Mouse (Mus musculus) neural tube, embryonic 13.5 days (tissue): ENCODE results near the gene Pcbp4. TPM values are rescaled to one million over a fixed set of nuclear protein-coding genes. Genes with fewer than 3 reads are reported as not detected.

Experiments
- ATAC-seq: fragments of 200-750 bp; cut with Nextera tagmentation; 2 replicates; pipeline ENCODE4 v1.8.0; 2017; ENCODE audit warnings: low read depth, mild to moderate bottlenecking, moderate TSS enrichment, moderate library complexity
- H3K27ac ChIP-seq: fragments of 300-500 bp; sonication (generic); replicated peaks from 2 replicates; pipeline ENCODE4 v1.5.1; 2015; ENCODE audit warnings: moderate library complexity, mild to moderate bottlenecking, inconsistent platforms
- H3K27me3 ChIP-seq: fragments of 300-500 bp; sonication (generic); 2 replicates; pipeline ENCODE4 v1.6.1; 2015; ENCODE audit warnings: mild to moderate bottlenecking, inconsistent platforms
- H3K36me3 ChIP-seq: fragments of 300-500 bp; sonication (generic); 2 replicates; pipeline ENCODE4 v1.6.1; 2015; ENCODE audit warnings: mild to moderate bottlenecking, inconsistent platforms
- H3K4me1 ChIP-seq: fragments of 300-500 bp; sonication (generic); replicated peaks from 2 replicates; pipeline ENCODE4 v1.6.1; 2015; ENCODE audit warnings: inconsistent platforms
- H3K4me2 ChIP-seq: fragments of 300-500 bp; sonication (generic); 2 replicates; pipeline ENCODE4 v1.6.1; 2015; ENCODE audit warnings: inconsistent platforms, mild to moderate bottlenecking, moderate library complexity
- H3K4me3 ChIP-seq: fragments of 300-500 bp; sonication (generic); 2 replicates; pipeline ENCODE4 v1.5.1; 2015; ENCODE audit warnings: mild to moderate bottlenecking, inconsistent platforms
- H3K9ac ChIP-seq: fragments of 300-500 bp; sonication (generic); 2 replicates; pipeline ENCODE4 v1.6.1; 2015; ENCODE audit warnings: moderate library complexity, mild to moderate bottlenecking, inconsistent platforms
- H3K9me3 ChIP-seq: fragments of 300-500 bp; sonication (generic); 2 replicates; pipeline ENCODE4 v1.6.1; 2016; ENCODE audit warnings: inconsistent platforms
- WGBS: fragments of 180-500 bp; shearing (Covaris S2); methylation state at CpG from one replicate; pipeline ENCODE4 v1.1.7; 2015; 5-methylcytosine and 5-hydroxymethylcytosine counted together
- polyA plus RNA-seq: library from polyadenylated mRNA; unstranded; fragments of >200 nt; fragmentation: Nextera tagmentation; extraction: Ambion mirVana; gene quantifications from 2 replicates; pipeline ENCODE4 v1.2.1, GENCODE M21; 2015

The Pcbp4 gene
- polyA plus RNA-seq, 1 experiment from 2014 or later = 262 TPM

- Histone ChIP-seq H3K27me3 (no peaks in the 10 kb centered on the region), H3K4me2 (peak overlapping the region; percentile 100), H3K4me3 (peak overlapping the region; percentile 80), H3K4me1 (peaks cover 67% of the 10 kb centered on the region), H3K36me3 (peaks cover 47% of the 10 kb centered on the region), H3K9ac (peak overlapping the region; percentile 96), H3K27ac (peak overlapping the region; percentile 92), H3K9me3 (no peaks in the 10 kb centered on the region)
- 40% methylated on average over 5 of the region's 5 CpGs for WGBS
- ATAC-seq = no peak
These were observed 4.8 kb downstream of the Pcbp4 start for GRCm38 (mm10) chr9:106457920-106458319.

GRCm38 (mm10) chr9:106459946-106460345 is 6.9 kb downstream of the Pcbp4 start:
- H3K9ac ChIP-seq = 0 out of 2 replicates have a peak overlapping the region, but pooled peaks have one; percentile 38
- peaks cover 61% of the 10 kb centered on the region for H3K36me3 ChIP-seq
- peaks cover 72% of the 10 kb centered on the region for H3K4me1 ChIP-seq
- H3K4me2 ChIP-seq = no peak overlapping the region
- H3K9me3 ChIP-seq = no peaks in the 10 kb centered on the region
- no peak overlapping the region for H3K27ac ChIP-seq
- WGBS = 84% methylated on average over 15 of the region's 15 CpGs
- no peak overlapping the region for H3K4me3 ChIP-seq
- 0 out of 2 replicates have a peak, but pooled peaks cover 6% of the 10 kb centered on the region for H3K27me3 ChIP-seq
- ATAC-seq = no peak

- Histone ChIP-seq H3K36me3 (peaks cover 61% of the 10 kb centered on the region), H3K4me3 (no peak overlapping the region), H3K27me3 (0 out of 2 replicates have a peak, but pooled peaks cover 6% of the 10 kb centered on the region), H3K4me1 (peaks cover 72% of the 10 kb centered on the region), H3K4me2 (no peak overlapping the region), H3K9me3 (no peaks in the 10 kb centered on the region), H3K9ac (0 out of 2 replicates have a peak overlapping the region, but pooled peaks have one; percentile 31), H3K27ac (no peak overlapping the region)
- no peak for ATAC-seq
- WGBS = 81% methylated on average over 18 of the region's 18 CpGs
These were observed 7.4 kb downstream of the Pcbp4 start for GRCm38 (mm10) chr9:106460401-106461025.

GRCm38 (mm10) chr9:106461026-106461415 is 7.9 kb downstream of the Pcbp4 start:
- H3K4me3 ChIP-seq = no peak overlapping the region
- no peak overlapping the region for H3K27ac ChIP-seq
- peaks cover 61% of the 10 kb centered on the region for H3K36me3 ChIP-seq
- H3K9ac ChIP-seq = 0 out of 2 replicates have a peak overlapping the region, but pooled peaks have one; percentile 31
- H3K4me1 ChIP-seq = peaks cover 72% of the 10 kb centered on the region
- no peak for ATAC-seq
- WGBS = 91% methylated on average over 9 of the region's 9 CpGs
- no peak overlapping the region for H3K4me2 ChIP-seq
- H3K9me3 ChIP-seq = no peaks in the 10 kb centered on the region
- H3K27me3 ChIP-seq = 0 out of 2 replicates have a peak, but pooled peaks cover 6% of the 10 kb centered on the region

GRCm38 (mm10) chr9:106461641-106462429 is 8.7 kb downstream of the Pcbp4 start:
- WGBS = 87% methylated on average over 16 of the region's 16 CpGs
- H3K9ac ChIP-seq = no peak overlapping the region
- no peak overlapping the region for H3K4me3 ChIP-seq
- no peak overlapping the region for H3K27ac ChIP-seq
- H3K4me1 ChIP-seq = peaks cover 65% of the 10 kb centered on the region
- no peak overlapping the region for H3K4me2 ChIP-seq
- no peaks in the 10 kb centered on the region for H3K9me3 ChIP-seq
- H3K27me3 ChIP-seq = 0 out of 2 replicates have a peak, but pooled peaks cover 6% of the 10 kb centered on the region
- no peak for ATAC-seq
- H3K36me3 ChIP-seq = peaks cover 61% of the 10 kb centered on the region

GRCm38 (mm10) chr9:106462430-106462800 is 9.3 kb downstream of the Pcbp4 start:
- 0 out of 2 replicates have a peak, but pooled peaks cover 6% of the 10 kb centered on the region for H3K27me3 ChIP-seq
- H3K9ac ChIP-seq = no peak overlapping the region
- 92% methylated on average over 12 of the region's 12 CpGs for WGBS
- H3K27ac ChIP-seq = no peak overlapping the region
- H3K9me3 ChIP-seq = no peaks in the 10 kb centered on the region
- H3K4me1 ChIP-seq = peaks cover 59% of the 10 kb centered on the region
- H3K4me3 ChIP-seq = no peak overlapping the region
- peaks cover 59% of the 10 kb centered on the region for H3K36me3 ChIP-seq
- no peak for ATAC-seq
- H3K4me2 ChIP-seq = no peak overlapping the region

- Histone ChIP-seq H3K27ac (no peak overlapping the region; the same call in 1 of the 2 replicates), H3K4me1 (peaks cover 50% of the 10 kb centered on the region), H3K4me2 (no peak overlapping the region), H3K36me3 (peaks cover 53% of the 10 kb centered on the region), H3K4me3 (no peak overlapping the region), H3K9ac (0 out of 2 replicates have a peak overlapping the region, but pooled peaks have one; percentile 82), H3K9me3 (no peaks in the 10 kb centered on the region), H3K27me3 (0 out of 2 replicates have a peak, but pooled peaks cover 6% of the 10 kb centered on the region)
- WGBS = 81% methylated on average over 21 of the region's 21 CpGs
- no peak for ATAC-seq
These were observed 10.3 kb downstream of the Pcbp4 start for GRCm38 (mm10) chr9:106463122-106464063.

- H3K4me3 ChIP-seq = peak overlapping the region; percentile 51
- H3K9me3 ChIP-seq = no peaks in the 10 kb centered on the region
- ATAC-seq = peak; percentile 80
- peaks cover 35% of the 10 kb centered on the region for H3K4me1 ChIP-seq
- H3K4me2 ChIP-seq = peak overlapping the region; percentile 89
- peak overlapping the region; percentile 82 for H3K9ac ChIP-seq
- H3K27ac ChIP-seq = peak overlapping the region; percentile 90
- peaks cover 42% of the 10 kb centered on the region for H3K36me3 ChIP-seq
- 0 out of 2 replicates have a peak, but pooled peaks cover 6% of the 10 kb centered on the region for H3K27me3 ChIP-seq
- WGBS = 1% methylated on average over 98 of the region's 99 CpGs
These were observed 11.9 kb downstream of the Pcbp4 start for GRCm38 (mm10) chr9:106464751-106465541.

GRCm38 (mm10) chr9:106465571-106466200 is 12.6 kb downstream of the Pcbp4 start, which contains the start of gene Gpr62:
Gene Gpr62, minus strand, starts transcription at chr9:106465938.
- WGBS = 23% methylated on average over 26 of the region's 26 CpGs

GRCm38 (mm10) chr9:106466721-106467120 is 13.6 kb downstream of the Pcbp4 start:
- Histone ChIP-seq H3K4me2 (no peak overlapping the region), H3K36me3 (peaks cover 25% of the 10 kb centered on the region), H3K27ac (no peak overlapping the region), H3K9me3 (no peaks in the 10 kb centered on the region), H3K9ac (no peak overlapping the region), H3K27me3 (0 out of 2 replicates have a peak, but pooled peaks cover 6% of the 10 kb centered on the region), H3K4me1 (peaks cover 30% of the 10 kb centered on the region), H3K4me3 (no peak overlapping the region)
- ATAC-seq = no peak
- 88% methylated on average over 6 of the region's 6 CpGs for WGBS

More at GRCm38 (mm10) chr9:106465571-106466200, 12.6 kb downstream of the Pcbp4 start, which contains the start of gene Gpr62:
- 0 out of 2 replicates have a peak, but pooled peaks cover 6% of the 10 kb centered on the region for H3K27me3 ChIP-seq
- H3K9me3 ChIP-seq = no peaks in the 10 kb centered on the region
- peak within 1 kb of the TSS; percentile 82 for H3K9ac ChIP-seq
- peak; percentile 64 for ATAC-seq
- H3K4me2 ChIP-seq = peak within 1 kb of the TSS; percentile 89
- H3K27ac ChIP-seq = peak within 1 kb of the TSS; percentile 90
- peak within 1 kb of the TSS; percentile 51 for H3K4me3 ChIP-seq
- H3K4me1 ChIP-seq = peaks cover 28% of the 10 kb centered on the region
- H3K36me3 ChIP-seq = peaks cover 34% of the 10 kb centered on the region
